Mouse (Mus musculus) kidney, adult 2 months (tissue): ENCODE data around the gene Bik. TPM values are rescaled to one million over a fixed set of nuclear protein-coding genes. Genes with fewer than 3 reads are reported as not detected.

Experiments
- DNase-seq: peaks from one replicate; pipeline ENCODE4 v3.0.0; 2021
- H3K27ac ChIP-seq: fragments of 200-500 bp; 2 replicates; pipeline ENCODE4 v1.5.1; 2012; ENCODE audit warnings: low read depth, low read length, control low read depth, inconsistent platforms; ENCODE audit not compliant: insufficient read depth
- H3K27me3 ChIP-seq: fragments of 200-500 bp; replicated peaks from 2 replicates; pipeline ENCODE4 v1.6.1; 2012; ENCODE audit warnings: mild to moderate bottlenecking, moderate library complexity, low read length, inconsistent platforms; ENCODE audit not compliant: control insufficient read depth, insufficient read depth
- H3K36me3 ChIP-seq: fragments of 200-500 bp; 2 replicates; pipeline ENCODE4 v1.6.1; 2012; ENCODE audit warnings: mild to moderate bottlenecking, moderate library complexity, low read length, inconsistent platforms; ENCODE audit not compliant: control insufficient read depth, insufficient read depth
- H3K4me1 ChIP-seq: fragments of 200-500 bp; 2 replicates; pipeline ENCODE4 v1.6.1; 2011; ENCODE audit warnings: low read length; ENCODE audit not compliant: control insufficient read depth, insufficient read depth
- H3K4me3 ChIP-seq: fragments of 200-500 bp; 2 replicates; pipeline ENCODE4 v1.5.1; 2011; ENCODE audit warnings: mild to moderate bottlenecking, low read depth, low read length, control low read depth; ENCODE audit not compliant: insufficient read depth
- CTCF ChIP-seq: fragments of 200-500 bp; conservative IDR thresholded peaks from 2 replicates; pipeline ENCODE4 v1.5.1; 2011; ENCODE audit warnings: low read depth, mild to moderate bottlenecking, control low read depth, low read length, moderate library complexity, mixed read lengths; ENCODE audit not compliant: insufficient read depth, insufficient read length
- POLR2A ChIP-seq: fragments of 200-500 bp; IDR thresholded peaks from one replicate; pipeline ENCODE4 v1.6.1; 2011; ENCODE audit warnings: low read depth, low read length, control low read depth
- WGBS: fragments of 180-500 bp; shearing (Covaris S2); methylation state at CpG from one replicate; pipeline ENCODE4 v1.1.7; 2018; 5-methylcytosine and 5-hydroxymethylcytosine counted together
- polyA plus RNA-seq: library from polyadenylated mRNA; depleted of rRNA; stranded (reverse); fragments of >200 nt; gene quantifications from 2 replicates; pipeline ENCODE4 v1.2.3, GENCODE M21; 2012

The Bik gene
- polyA plus RNA-seq, 1 experiment = 20.8 TPM

DNA sequence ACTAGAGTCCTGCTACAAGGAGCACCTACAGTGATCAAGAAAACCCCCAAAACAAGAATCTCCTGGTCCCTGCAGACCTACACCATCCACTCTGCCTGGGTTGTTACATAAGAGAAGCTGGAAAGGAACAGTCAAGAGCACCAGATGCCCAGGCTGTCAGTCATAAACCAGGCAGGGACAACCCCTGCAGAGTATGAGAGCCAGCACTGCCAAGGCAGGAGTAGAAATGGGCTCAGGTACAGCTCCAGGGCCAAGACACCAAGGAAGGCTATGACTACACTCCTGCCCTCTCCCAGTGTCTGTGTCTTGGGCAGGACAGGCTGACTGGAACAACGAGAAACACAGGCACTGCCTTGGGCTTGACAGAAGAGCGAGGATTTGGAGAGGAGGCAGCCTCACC lies 23.5 kb downstream of the Bik start:
- Histone ChIP-seq H3K36me3 (no peaks in the 10 kb centered on the region), H3K4me1 (peaks cover 4% of the 10 kb centered on the region; the same call in 1 of the 2 replicates), H3K27me3 (no peaks in the 10 kb centered on the region), H3K27ac (no peak overlapping the region), H3K4me3 (no peak overlapping the region)
- TF ChIP-seq POLR2A (no peak), CTCF (no peak)
- DNase-seq = peak; percentile 61
- whole genome bisulfite sequencing = 79% methylated on average over 2 of the region's 2 CpGs

DNA sequence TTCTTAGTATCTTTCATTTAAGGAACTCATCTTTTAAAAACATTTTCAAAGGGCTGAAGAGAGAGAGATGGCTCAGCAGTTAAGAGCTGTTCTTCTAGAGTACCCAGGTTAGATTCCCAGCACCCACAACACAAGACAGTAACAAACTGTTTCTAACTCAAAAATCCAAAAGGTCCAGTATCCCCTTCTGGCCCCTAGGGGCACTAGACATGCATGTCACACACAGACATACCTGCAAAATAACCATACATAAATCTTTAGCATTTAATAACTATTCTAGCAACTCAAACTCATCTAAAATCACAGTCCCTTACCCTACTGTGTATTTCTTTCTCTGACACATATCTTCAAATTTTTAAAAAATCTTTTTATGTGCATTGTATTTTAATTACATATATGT lies 27.2 kb downstream of the Bik start:
- Histone ChIP-seq H3K36me3 (no peaks in the 10 kb centered on the region), H3K27ac (no peak overlapping the region), H3K27me3 (no peaks in the 10 kb centered on the region), H3K4me3 (no peak overlapping the region), H3K4me1 (peaks cover 9% of the 10 kb centered on the region)
- TF ChIP-seq POLR2A (no peak), CTCF (no peak)
- no peak for DNase-seq

DNA sequence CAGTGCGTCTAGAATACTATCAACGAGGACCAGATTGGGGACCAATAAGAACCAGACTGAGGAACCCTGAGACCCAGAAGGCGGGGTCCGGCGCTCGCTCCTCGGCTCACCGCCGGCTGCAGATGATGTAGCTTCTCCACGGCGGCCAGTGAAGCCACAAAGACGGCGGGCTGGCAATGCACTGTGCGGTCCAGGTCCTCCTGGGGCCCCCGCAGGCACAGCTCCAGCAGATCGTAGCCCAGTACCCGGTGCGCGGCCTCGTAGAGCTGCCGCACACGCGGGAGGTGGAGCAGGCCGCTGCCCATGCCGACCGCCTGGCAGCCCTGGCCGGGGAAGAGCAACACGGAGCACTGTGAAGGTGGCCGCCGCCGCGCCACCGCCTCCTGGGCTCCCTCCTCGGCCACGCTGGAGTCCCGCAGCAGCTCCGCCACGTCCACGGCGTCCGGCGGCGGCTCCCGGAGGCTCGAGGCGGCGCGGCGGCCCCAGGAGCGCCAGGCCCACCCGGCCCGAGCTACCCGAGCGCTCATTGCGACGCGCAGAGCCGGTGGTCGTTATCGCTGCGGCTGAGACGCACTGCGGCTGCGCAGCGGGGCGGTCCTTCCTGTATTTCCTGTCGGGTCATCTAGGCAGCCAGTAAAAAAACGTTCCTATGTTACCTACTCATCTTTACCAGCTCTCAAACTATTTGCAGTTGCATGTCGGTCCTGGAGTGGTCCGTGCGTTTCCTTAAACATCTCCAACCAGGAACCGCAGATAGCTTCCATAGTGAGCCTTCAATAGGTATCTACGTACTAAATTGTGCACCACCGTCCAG lies 28.7 kb downstream of the Bik start:
- DNase-seq = peak; percentile 93
- H3K36me3 ChIP-seq = no peaks in the 10 kb centered on the region
- TF ChIP-seq CTCF (no peak), POLR2A (peak; percentile 85)
- peak overlapping the region; percentile 92 for H3K27ac ChIP-seq
- no peaks in the 10 kb centered on the region for H3K27me3 ChIP-seq
- H3K4me3 ChIP-seq = peak overlapping the region; percentile 67
- WGBS = under 1% methylated on average over 74 of the region's 74 CpGs
- H3K4me1 ChIP-seq = peaks cover 9% of the 10 kb centered on the region

DNA sequence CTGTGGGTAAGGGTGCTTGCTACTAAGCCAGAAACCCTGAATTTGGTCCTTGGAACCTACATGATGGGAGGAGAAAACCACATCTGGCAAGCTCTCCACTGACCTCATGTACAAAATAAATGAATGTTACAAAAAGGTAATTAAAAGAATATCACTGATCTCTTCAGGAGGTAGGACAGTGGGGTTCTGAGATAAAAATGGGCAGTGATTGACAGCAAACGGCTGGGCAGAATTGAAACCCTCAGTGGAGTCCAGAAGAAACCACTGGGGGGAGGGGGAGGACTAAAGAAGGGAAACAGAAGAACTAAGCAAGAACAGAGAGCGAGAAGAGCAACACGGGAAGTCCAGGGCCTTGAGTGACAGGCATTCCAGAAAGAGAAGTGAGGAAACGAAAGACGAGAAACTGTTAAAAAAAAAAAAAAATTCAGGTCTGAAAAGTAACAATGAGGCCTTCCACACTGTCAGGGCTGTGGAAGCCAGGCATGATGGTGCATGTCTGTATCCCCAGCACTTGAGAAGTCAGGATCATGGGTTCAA lies 34.3 kb downstream of the Bik start:
- Histone ChIP-seq H3K4me3 (no peak overlapping the region), H3K27me3 (no peaks in the 10 kb centered on the region), H3K4me1 (peaks cover 9% of the 10 kb centered on the region), H3K36me3 (no peaks in the 10 kb centered on the region), H3K27ac (no peak overlapping the region)
- no peak for DNase-seq
- 72% methylated on average over 5 of the region's 5 CpGs for WGBS
- TF ChIP-seq POLR2A = no peak
- TF ChIP-seq CTCF = no peak

DNA sequence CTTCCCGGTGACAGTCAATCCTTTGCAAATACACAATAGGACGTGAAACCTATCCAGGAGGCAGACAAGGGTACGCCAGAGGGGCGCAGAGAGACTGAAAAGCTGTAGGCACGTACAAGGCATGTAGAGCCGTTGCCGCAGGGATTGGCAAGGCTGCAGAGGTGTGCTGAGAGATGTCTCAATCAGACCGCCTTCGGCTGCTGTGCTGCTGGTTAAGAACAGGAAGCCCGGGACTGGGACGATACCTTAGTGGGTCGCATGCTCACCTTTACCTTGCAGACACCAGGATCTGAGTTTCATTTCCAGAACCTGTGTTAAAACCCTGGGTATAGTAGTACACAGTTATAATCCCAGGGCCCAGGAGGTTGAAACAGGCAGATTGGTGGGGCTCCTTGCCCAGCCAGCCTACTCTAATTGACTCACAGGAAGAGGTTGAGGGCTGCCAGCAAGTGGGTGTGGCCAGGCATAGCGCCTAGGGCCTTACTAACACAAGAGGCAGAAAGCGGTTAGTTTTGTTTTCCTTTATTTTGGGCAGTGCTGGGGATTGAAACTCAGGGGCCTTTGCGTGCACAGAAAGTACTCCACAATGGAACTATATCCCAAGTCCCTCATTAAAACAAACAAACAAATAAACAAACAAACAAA lies 36.1 kb downstream of the Bik start:
- Histone ChIP-seq H3K4me1 (peaks cover 7% of the 10 kb centered on the region), H3K36me3 (no peaks in the 10 kb centered on the region), H3K27ac (peak overlapping the region; percentile 54), H3K4me3 (peak overlapping the region; percentile 85; the same call in 1 of the 2 replicates), H3K27me3 (no peaks in the 10 kb centered on the region)
- 50% methylated on average over 15 of the region's 15 CpGs for WGBS
- DNase-seq = peak; percentile 93
- TF ChIP-seq POLR2A (no peak), CTCF (no peak)

DNA sequence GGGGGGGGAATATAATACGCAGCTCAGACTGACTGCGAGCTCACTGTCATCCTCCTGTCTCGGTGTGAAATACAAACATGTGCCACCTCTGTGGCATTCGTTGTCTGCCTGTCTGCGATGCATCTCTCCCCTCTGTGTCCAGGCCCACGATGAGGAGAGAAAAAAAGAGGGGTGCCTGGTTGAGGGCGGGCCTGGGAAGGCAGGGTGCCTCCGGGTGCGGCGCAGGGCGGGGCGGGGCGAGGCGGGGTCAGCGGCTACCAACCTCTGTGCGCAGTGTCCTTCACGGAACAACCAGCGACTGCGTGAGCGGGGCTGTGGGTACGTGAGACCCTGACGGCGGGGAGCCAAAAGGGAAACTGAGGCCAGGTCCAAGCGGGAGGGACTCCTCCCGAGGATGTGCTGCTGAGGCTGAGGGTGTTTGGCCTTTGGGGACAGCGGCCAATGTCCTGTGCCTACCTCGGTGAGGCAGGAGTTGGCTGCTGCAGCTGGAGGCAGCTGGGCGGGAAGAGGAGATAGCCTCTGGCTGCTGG lies 36.7 kb downstream of the Bik start, which contains the start of the genes Tspo and Mcat:
Gene Tspo, plus strand, starts transcription at position 266 of the 530 bp plus-strand sequence.
Gene Mcat, minus strand, starts transcription at position 461 of the 530 bp plus-strand sequence.
- Histone ChIP-seq H3K4me3 (peak within 1 kb of the TSS; percentile 85), H3K27ac (peak within 1 kb of the TSS; percentile 81), H3K4me1 (peaks cover 7% of the 10 kb centered on the region), H3K36me3 (no peaks in the 10 kb centered on the region), H3K27me3 (no peaks in the 10 kb centered on the region)
- DNase-seq = peak; percentile 79
- TF ChIP-seq CTCF (no peak), POLR2A (peak; percentile 32)
- WGBS = 1% methylated on average over 28 of the region's 28 CpGs
